Mouse (Mus musculus) brain, embryonic 14.5 days (tissue): ENCODE data around the gene Fndc9. TPM values are rescaled to one million over a fixed set of nuclear protein-coding genes. Genes with fewer than 3 reads are reported as not detected.

ENCODE experiments used
- DNase-seq: peaks from one replicate; pipeline ENCODE4 v3.0.0-alpha.2; 2011; ENCODE audit warnings: low read depth
- CTCF ChIP-seq: fragments of 200-500 bp; IDR thresholded peaks from 2 replicates; pipeline ENCODE4 v1.5.1; 2012; ENCODE audit warnings: inconsistent platforms, mild to moderate bottlenecking, moderate library complexity, borderline replicate concordance; ENCODE audit not compliant: insufficient read depth, insufficient read length; ENCODE audit errors: extremely low read depth
- POLR2A ChIP-seq: fragments of 200-500 bp; IDR thresholded peaks from 2 replicates; pipeline ENCODE4 v1.6.1; 2012; ENCODE audit warnings: mild to moderate bottlenecking, inconsistent platforms, borderline replicate concordance; ENCODE audit not compliant: poor library complexity, insufficient read depth, insufficient read length, severe bottlenecking; ENCODE audit errors: extremely low read depth
- polyA plus RNA-seq: library from polyadenylated mRNA; depleted of rRNA; stranded (reverse); fragments of >200 nt; gene quantifications from 2 replicates; pipeline ENCODE4 v1.2.3, GENCODE M21; 2012

Fndc9 gene
- polyA plus RNA-seq, 1 experiment = 2.6 TPM

DNA sequence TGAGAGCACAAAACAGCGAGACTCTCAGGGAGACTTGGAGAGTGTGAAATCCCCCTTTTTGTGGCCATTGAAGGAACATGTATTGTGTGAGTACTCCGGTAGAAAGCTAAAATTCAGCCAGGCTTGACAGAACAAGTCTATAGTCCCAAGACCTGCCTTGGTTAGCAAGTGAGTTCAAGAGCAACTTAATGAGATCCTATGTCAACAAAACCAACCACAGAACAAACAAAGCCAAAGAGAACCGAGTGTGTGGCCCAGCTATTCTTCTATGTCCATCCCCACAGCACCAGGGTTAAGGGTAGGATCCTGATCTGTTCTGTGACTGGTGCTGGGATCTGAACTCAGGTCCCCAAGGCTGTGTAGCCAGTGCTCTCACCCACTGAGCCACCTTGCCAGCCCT lies 29.3 kb downstream of the Fndc9 start:
- no peak for DNase-seq
- no peak for TF ChIP-seq POLR2A

DNA sequence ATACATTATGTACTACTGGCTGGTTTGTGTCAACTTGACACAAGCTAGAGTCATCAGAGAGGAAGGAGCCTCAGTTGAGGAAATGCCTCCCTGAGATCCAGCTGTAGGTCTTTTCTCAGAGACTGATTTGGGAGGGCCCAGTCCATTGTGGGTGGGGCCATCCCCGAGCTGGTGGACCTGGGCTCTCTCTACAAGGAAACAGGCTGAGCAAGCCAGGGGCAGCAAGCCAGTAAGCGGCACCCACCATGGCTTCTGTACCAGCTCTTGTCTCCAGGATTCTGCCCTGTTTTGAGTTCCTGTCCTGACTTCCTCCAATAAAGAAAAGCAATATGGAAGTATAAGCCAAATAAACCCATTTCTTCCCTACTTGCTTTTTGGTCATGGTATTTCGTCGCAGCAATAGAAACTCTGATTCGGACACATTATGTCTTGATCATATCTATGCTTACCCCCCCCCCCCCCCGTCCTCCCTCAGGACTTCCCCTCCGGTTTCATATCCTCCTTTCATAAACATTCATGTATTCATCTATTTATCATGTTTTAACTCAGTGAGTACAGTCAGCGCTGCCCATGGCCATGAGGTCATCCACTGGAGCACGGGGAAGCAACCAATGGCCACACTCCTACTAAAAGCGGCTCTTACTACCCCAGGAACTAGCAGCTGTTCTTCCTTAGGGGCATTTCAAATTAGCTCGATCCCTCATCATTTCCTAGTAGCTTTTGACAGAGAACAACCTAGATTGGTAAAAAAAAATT lies 29.9 kb downstream of the Fndc9 start:
- DNase-seq = no peak
- no peak for TF ChIP-seq CTCF
- no peak for TF ChIP-seq POLR2A

DNA sequence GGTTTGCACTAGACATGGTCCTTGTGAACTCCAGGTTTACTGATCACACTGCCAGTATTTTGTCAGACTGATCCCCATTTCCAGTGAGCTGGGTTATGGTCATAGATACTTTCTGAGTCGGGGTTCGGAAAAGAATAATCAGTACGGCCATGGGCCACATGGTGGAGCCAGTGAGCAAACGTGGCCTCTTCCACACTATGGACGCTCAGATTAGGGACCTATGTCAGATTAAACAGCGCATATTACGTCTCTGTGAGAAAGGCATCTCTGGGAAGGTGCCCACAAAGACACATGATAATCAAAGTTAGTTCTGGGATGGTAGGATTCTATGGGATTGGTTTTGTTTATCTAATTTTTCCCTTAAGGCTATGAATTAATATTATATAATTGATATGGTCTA lies 33.7 kb downstream of the Fndc9 start:
- DNase-seq = peak; percentile 59
- TF ChIP-seq CTCF (peak; percentile 87), POLR2A (no peak)

DNA sequence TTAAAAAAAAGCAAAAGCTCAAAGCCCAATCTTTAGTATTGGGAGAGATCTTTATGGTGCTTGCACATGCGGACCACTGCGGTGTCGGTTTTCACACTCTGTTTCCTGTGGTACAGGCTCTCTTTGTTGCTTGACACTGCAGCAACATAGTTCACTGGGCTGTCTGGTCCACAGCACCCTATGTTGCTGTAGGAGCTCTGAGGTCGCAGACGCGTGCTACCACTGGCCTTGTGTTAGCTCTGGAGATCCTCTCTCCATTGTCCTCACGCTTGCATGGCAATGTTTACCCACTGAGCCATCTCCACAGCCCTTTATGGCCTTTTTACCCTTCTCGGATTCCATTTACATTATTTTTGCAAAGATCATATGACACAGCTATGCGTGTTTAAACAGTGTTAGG lies 34.1 kb downstream of the Fndc9 start:
- TF ChIP-seq POLR2A = no peak
- TF ChIP-seq CTCF = no peak
- DNase-seq = no peak

DNA sequence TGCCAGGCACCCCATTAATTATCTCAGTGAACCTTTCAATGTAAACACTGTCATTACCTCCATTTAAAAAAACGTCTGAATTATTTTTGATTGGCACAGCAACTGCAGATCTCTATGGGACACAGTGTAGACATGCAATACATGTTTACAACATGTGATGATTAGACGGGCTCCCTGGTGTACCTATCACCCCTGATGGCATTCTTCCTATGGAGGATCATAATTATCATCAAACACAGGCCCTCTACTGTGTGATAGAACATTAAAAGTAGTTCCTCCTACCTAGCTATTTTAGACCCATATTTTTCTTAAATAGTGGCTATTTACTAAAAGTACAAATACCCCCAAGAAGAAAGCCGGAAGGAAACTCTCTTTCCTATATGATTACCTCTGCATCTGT lies 34.6 kb downstream of the Fndc9 start:
- TF ChIP-seq CTCF (no peak), POLR2A (no peak)
- no peak for DNase-seq

DNA sequence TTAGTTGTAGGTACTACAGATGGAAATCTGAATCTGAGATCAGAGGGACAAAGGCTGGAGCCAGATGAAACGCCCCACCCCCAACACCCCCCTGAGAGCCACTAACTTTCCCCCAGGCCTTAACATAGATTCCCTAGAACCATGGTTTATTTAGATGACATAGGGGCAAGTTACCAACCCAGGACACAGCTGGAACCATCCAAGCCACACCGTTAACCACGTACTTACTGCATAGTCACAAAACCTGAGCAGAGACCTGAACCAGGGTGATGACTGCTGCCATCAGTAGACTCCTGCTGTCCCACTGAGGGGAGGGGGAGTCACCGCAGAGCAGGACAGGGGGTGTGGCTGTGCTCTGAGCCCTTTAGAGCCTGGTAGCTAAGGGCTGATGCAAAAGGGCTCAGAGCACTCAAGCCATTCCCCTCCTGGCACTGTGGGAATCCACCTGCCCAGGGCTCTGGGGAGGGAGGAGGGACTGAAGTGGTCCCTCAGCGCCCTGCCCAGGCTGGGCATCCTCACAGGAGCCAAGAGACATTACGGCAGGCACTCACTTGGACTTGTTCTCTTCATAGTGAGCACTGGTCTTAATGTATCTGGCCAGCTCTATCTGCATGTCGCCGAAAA lies 36.8 kb downstream of the Fndc9 start:
- DNase-seq = no peak
- TF ChIP-seq CTCF (no peak), POLR2A (no peak)

DNA sequence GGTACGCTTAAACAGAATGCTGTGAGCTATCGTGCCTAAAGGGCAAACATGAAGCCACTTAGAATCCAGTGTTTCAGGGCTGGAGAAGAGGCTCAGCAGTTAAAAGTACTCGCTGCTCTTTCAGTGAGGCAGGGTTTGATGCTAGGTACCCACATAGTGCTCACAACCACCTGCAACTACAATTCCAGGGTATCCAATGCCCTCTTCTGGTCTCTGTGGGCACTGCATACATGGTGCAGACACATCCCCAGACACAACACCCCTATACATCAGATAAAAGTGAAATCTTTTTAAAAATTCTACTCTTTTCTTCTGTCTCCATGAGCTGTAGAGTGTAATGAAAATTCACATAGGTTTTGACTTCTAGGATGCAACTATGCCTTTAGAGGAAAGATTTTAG lies 38.6 kb downstream of the Fndc9 start:
- no peak for DNase-seq
- TF ChIP-seq POLR2A (no peak), CTCF (peak; percentile 19; the same call in 1 of the 2 replicates)

DNA sequence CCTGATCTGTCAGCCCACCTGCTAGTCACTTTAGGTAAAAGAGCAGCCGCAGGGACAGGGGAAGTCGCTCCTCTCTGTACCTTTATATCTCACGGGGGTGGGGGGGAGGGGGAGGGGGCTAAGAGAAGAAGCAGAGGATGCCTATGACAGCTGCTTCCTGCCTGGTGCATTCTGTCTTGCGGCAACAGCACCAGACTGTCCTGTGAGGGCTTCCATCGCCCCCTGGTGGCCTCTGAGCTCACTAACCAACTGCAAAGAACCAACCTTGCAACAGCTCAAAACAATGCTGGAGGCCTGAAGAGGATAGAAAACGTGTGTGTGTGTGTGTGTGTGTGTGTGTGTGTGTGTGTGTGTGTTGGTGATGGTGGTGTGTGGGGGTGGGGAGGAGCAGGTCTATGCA lies 40.0 kb downstream of the Fndc9 start:
- DNase-seq = peak; percentile 88

DNA sequence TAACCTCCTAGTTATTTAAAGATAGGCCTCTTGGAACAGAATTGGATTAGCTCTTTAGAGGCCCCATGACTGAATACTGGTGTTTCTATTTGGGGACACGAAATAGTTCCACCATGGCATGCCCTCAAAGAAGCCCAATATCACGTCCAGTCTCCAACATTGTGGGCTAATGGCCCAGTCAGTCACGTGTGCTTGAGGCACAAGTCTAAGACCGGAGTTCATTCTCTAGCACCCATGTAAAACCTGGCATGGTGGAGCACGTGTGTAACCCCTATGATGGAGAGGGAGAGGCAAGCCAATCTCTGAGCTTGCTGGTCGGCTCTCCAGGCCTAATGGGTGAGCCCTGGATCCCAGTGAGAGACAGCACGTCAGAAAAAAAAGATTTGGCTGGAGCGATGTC lies 40.8 kb downstream of the Fndc9 start:
- no peak for TF ChIP-seq CTCF
- TF ChIP-seq POLR2A = no peak
- no peak for DNase-seq

More for the DNA sequence above, 40.0 kb downstream of the Fndc9 start:
- no peak for TF ChIP-seq POLR2A
- TF ChIP-seq CTCF = peak; percentile 91

DNA sequence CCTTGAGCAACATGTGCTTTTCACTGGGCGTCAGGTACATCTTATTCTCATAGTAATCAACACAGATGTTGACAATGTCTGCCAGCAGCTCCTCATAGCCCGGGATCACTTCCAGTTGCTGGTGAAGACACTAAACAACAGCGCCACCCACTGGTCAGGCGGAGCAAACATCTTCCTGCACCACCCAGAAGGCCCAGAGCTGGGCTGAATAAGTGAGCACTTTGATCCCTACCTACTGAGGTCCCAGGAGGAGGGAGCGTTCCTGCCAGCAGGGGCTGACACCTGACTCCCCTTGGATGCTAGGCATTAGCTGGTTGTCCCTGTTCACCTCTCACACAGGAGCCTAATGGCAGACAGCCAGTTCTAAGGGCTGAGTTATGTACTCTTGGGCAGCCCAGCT lies 41.4 kb downstream of the Fndc9 start:
- DNase-seq = peak; percentile 38
- TF ChIP-seq POLR2A = no peak
- TF ChIP-seq CTCF = peak; percentile 55

DNA sequence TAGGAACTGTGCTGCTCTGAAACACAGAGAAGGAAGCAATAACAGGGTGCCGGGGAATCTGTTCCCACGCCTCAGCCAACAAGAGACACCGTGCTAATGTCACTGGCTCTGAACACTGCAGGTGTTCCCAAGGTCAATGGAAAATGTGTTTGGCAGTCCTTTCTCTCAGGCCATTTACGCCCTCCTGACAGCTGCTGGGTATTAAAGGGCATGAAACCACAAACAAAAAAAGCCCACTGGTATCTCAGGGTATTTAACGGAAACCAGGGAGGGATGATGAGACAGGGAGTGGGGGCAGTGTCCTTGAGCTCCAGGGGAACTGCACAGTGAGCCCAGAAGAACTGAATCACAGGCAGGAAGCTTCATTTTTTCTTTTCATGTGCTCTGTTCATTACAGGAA lies 42.8 kb downstream of the Fndc9 start:
- TF ChIP-seq CTCF (no peak), POLR2A (no peak)

DNA sequence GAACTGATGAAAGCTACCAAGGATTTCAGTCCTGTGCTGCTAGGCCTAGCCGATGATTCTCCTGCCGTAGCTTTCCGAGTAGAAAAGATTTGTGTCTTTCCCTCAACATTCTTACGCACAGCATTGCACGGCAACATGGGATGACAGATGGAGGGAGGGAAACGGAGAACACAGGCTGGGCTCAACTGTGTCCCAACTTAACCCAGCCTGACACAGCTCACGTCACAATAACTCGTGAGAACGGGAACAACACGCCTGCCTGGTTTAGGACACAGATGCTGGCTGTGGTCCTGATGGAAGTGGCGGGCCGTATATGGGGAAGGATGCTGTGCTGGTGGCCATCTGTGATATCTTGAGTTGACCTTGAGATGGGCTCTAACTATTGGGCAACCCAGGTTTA lies 43.4 kb downstream of the Fndc9 start:
- TF ChIP-seq CTCF (no peak), POLR2A (no peak)
- no peak for DNase-seq

More for the DNA sequence above, 42.8 kb downstream of the Fndc9 start:
- no peak for DNase-seq

DNA sequence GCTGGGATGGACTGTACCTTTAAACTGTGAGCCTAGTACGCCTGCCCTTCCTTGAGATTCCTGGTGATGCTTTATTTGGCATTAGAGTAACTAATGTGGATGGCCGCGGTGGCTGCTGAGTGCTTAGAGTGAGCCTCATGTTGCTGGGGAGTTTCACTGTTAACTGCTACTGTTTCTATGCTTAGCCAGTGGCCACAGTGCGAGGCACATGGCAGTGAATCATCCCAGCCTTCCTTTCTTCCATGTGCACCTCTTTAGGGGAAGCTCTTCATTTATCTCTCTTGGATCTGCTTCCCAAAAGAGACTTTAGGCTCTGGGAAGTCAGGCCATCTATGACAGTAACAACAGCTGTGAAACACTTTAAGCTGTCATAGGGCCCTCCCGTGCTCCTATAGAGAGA lies 47.3 kb downstream of the Fndc9 start:
- no peak for DNase-seq
- TF ChIP-seq CTCF (no peak), POLR2A (no peak)

DNA sequence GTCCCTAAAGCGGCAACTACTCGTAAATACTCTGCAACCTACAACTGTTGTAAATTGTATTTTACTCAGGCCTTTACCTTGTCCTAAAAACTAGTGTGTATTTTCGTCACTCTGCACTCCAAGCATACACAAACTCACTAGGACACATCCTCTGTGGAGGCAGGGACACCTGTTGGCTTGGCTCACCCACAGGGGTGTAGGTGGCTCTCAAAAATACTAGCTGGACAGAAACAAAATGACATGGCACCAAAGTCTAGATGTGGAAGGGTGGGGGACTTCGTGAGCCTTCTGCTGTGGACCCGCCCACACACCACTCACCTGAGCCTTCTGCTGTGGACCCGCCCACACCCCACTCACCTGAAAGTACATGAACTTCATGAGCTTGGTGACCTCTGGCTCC lies 48.5 kb downstream of the Fndc9 start:
- TF ChIP-seq POLR2A (no peak), CTCF (no peak)
- no peak for DNase-seq
